Mouse (Mus musculus) adrenal gland, postnatal 4 days (tissue): ENCODE data around the gene Sh3pxd2a. TPM values are rescaled to one million over a fixed set of nuclear protein-coding genes. Genes with fewer than 3 reads are reported as not detected.

Source experiments
- DNase-seq, 2 experiments: peaks; one replicate each; pipeline ENCODE4 v3.0.0; 2021 to 2022; ENCODE audit warnings: low spot score in 2 of 2, mixed read lengths in 2 of 2
- total RNA-seq, 2 experiments: library from RNA; stranded (reverse); gene quantifications; 2 replicates each; pipeline ENCODE4 v1.2.3; 2021

Gene Sh3pxd2a
- total RNA-seq, 2 experiments from 2014 or later, result 81.7 to 88.7 TPM

- no peak for DNase-seq
These were observed 218.7 kb downstream of the Sh3pxd2a start for GRCm38 (mm10) chr19:47245512-47245911.

GRCm38 (mm10) chr19:47242227-47242626, 222.0 kb downstream of the Sh3pxd2a start:
- DNase-seq, result no peak

- DNase-seq, result no peak
These were observed 223.2 kb downstream of the Sh3pxd2a start for GRCm38 (mm10) chr19:47240957-47241356.

- DNase-seq, result no peak
These were observed 224.1 kb downstream of the Sh3pxd2a start for GRCm38 (mm10) chr19:47240076-47240475.

- no peak for DNase-seq
These were observed 231.1 kb downstream of the Sh3pxd2a start for GRCm38 (mm10) chr19:47233087-47233486.

GRCm38 (mm10) chr19:47232077-47232865, 231.9 kb downstream of the Sh3pxd2a start:
- no peak for DNase-seq

- DNase-seq, result no peak
These were observed 232.8 kb downstream of the Sh3pxd2a start for GRCm38 (mm10) chr19:47231389-47231788.

- no peak for DNase-seq
These were observed 233.5 kb downstream of the Sh3pxd2a start for GRCm38 (mm10) chr19:47230682-47231081.

GRCm38 (mm10) chr19:47230082-47230481, 234.1 kb downstream of the Sh3pxd2a start:
- no peak for DNase-seq

- no peak for DNase-seq
These were observed 234.7 kb downstream of the Sh3pxd2a start for GRCm38 (mm10) chr19:47229461-47229860.

GRCm38 (mm10) chr19:47228725-47229252, 235.4 kb downstream of the Sh3pxd2a start:
- peak; percentile 28 to 57 for DNase-seq

GRCm38 (mm10) chr19:47225791-47226190, 238.4 kb downstream of the Sh3pxd2a start:
- no peak for DNase-seq

- no peak for DNase-seq
These were observed 239.5 kb downstream of the Sh3pxd2a start for GRCm38 (mm10) chr19:47224743-47225142.

- no peak for DNase-seq
These were observed 241.2 kb downstream of the Sh3pxd2a start for GRCm38 (mm10) chr19:47222841-47223557.

- no peak for DNase-seq
These were observed 241.9 kb downstream of the Sh3pxd2a start for GRCm38 (mm10) chr19:47222154-47222840.

- no peak for DNase-seq
These were observed 242.6 kb downstream of the Sh3pxd2a start for GRCm38 (mm10) chr19:47221500-47222153.

GRCm38 (mm10) chr19:47221006-47221405, 243.2 kb downstream of the Sh3pxd2a start:
- DNase-seq, result no peak

GRCm38 (mm10) chr19:47220232-47220631, 244.0 kb downstream of the Sh3pxd2a start:
- DNase-seq, result no peak

GRCm38 (mm10) chr19:47219622-47220021, 244.6 kb downstream of the Sh3pxd2a start:
- DNase-seq, result no peak

GRCm38 (mm10) chr19:47216766-47217165, 247.4 kb downstream of the Sh3pxd2a start:
- DNase-seq, result no peak

GRCm38 (mm10) chr19:47213470-47213869, 250.7 kb downstream of the Sh3pxd2a start:
- no peak for DNase-seq
